Mouse (Mus musculus) adrenal gland, postnatal 4 days (tissue): Measurements from ENCODE around the gene Gm3159. TPM values are rescaled to one million over a fixed set of nuclear protein-coding genes. Genes with fewer than 3 reads are reported as not detected.
"Not testable (repeated sequence)": the region's sequence is repeated elsewhere in the genome, so short reads cannot be mapped to it uniquely, and the experiment has no call there.

Source experiments
- DNase-seq, 2 experiments: peaks; one replicate each; pipeline ENCODE4 v3.0.0; 2021 to 2022; ENCODE audit warnings: low spot score in 2 of 2, mixed read lengths in 2 of 2
- long read RNA-seq, 2 experiments: library from polyadenylated mRNA; stranded (forward); transcript quantifications; one replicate each; pipeline ENCODE4 v2.0.0; 2021
- total RNA-seq, 2 experiments: library from RNA; stranded (reverse); gene quantifications; 2 replicates each; pipeline ENCODE4 v1.2.3; 2021

Gene Gm3159
- not detected for total RNA-seq
- long read RNA-seq, experiment 1 = 0 reads
- long read RNA-seq, experiment 2 = 0 reads

- DNase-seq = not testable (repeated sequence)
Observed at GRCm38 (mm10) chr14:4397226-4397625, at the start of gene Gm3159. Gene Gm3159, plus strand, starts transcription at chr14:4397526.

GRCm38 (mm10) chr14:4368991-4369390 is 28.3 kb upstream of the Gm3159 start:
- DNase-seq = not testable (repeated sequence)

- DNase-seq = not testable (repeated sequence)
Observed at GRCm38 (mm10) chr14:4369691-4370090, 27.6 kb upstream of the Gm3159 start.

- not testable (repeated sequence) for DNase-seq
Observed at GRCm38 (mm10) chr14:4377871-4378270, 19.5 kb upstream of the Gm3159 start.

- DNase-seq = not testable (repeated sequence)
Observed at GRCm38 (mm10) chr14:4385606-4386005, 11.7 kb upstream of the Gm3159 start.

- DNase-seq = not testable (repeated sequence)
Observed at GRCm38 (mm10) chr14:4392841-4393530, 4.3 kb upstream of the Gm3159 start.

- DNase-seq = not testable (repeated sequence)
Observed at GRCm38 (mm10) chr14:4398624-4399023, 1.3 kb downstream of the Gm3159 start.

- not testable (repeated sequence) for DNase-seq
Observed at GRCm38 (mm10) chr14:4400115-4400789, 2.9 kb downstream of the Gm3159 start.

GRCm38 (mm10) chr14:4401245-4401644 is 3.9 kb downstream of the Gm3159 start:
- DNase-seq = not testable (repeated sequence)

GRCm38 (mm10) chr14:4403840-4404239 is 6.5 kb downstream of the Gm3159 start:
- DNase-seq = not testable (repeated sequence)

- DNase-seq = not testable (repeated sequence)
Observed at GRCm38 (mm10) chr14:4409939-4410338, 12.6 kb downstream of the Gm3159 start.

GRCm38 (mm10) chr14:4414965-4415835 is 17.9 kb downstream of the Gm3159 start, which contains the start of gene Gm3164:
Gene Gm3164, plus strand, starts transcription at chr14:4415448.
- peak in 1 of 2 experiments; percentile 17 for DNase-seq

- not testable (repeated sequence) for DNase-seq
Observed at GRCm38 (mm10) chr14:4430692-4431091, 33.4 kb downstream of the Gm3159 start, which contains the start of gene Gm3173. Gene Gm3173, plus strand, starts transcription at chr14:4430992.

Other genes starting within 250 kb of the Gm3159 start
- not detected for gene Gm3127, start 232.5 kb upstream of the Gm3159 start, total RNA-seq
- not detected for gene Gm2974, start 214.9 kb upstream of the Gm3159 start, total RNA-seq
- not detected for gene Gm3138, start 147.9 kb upstream of the Gm3159 start, total RNA-seq
- not detected for gene Gm3149, start 80.2 kb upstream of the Gm3159 start, total RNA-seq
- under 1 TPM; 0.34 TPM for gene 2610042L04Rik, start 62.8 kb upstream of the Gm3159 start, total RNA-seq
- gene Gm3164, start 17.9 kb downstream of the Gm3159 start, total RNA-seq = not detected
- gene Gm3173, start 33.5 kb downstream of the Gm3159 start, total RNA-seq = not detected
- gene Gm3182, start 84.2 kb downstream of the Gm3159 start, total RNA-seq = not detected
- gene Gm3047, start 157.9 kb downstream of the Gm3159 start, total RNA-seq = not detected
- not detected for gene Gm8159, start 234.8 kb downstream of the Gm3159 start, total RNA-seq